Mouse (Mus musculus): ENCODE results near the gene Capzb. TPM values are rescaled to one million over a fixed set of nuclear protein-coding genes. Genes with fewer than 3 reads are reported as not detected.

Capzb gene
- polyA plus RNA-seq, 1 experiment from 2014 or later, result 278 TPM

DNA sequence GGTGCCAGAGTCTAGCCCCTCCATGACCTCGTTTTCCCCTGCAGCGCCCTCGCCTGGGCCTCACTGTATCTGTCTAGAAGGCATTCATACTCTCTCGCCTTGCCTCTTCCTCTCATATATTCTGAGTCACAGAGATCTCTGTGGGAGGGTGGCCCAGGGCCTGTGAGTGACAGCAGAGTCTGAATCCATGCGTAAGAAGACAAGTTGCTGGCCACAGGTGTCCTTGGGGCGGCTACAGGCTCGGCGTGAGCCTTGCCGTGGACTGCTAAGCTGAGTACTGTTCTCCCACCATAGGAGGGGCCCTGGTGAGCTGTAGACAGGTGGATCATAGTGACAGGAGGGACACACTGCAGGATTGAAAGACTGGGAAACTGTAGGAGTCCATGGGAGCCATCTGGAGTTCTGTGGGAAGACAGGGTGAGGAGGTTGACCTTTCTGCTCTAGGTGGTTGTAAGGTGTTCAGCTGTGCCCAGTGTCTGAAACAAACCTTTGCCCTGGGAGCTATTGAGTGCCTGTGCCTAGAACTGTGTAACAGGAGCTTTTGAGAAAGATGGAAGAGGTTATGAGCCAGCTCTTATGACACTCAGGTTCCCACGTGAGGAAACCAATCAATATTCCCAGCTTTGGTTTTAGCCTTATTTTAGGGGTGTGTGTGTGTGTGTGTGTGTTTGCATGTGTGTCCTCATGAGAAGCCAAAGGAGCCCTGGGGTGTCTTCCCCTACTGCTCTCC, 80.4 kb downstream of the Capzb start:
- 93% methylated on average over 10 of the region's 10 CpGs for WGBS
- H3K27me3 ChIP-seq (replicated peaks; ENCODE audit: control insufficient read depth, insufficient read depth, low read length), result no peaks in the 10 kb centered on the region
- H3K36me3 ChIP-seq (ENCODE audit: control insufficient read depth, insufficient read depth, low read length), result peaks cover 15% of the 10 kb centered on the region
- H3K9ac ChIP-seq (ENCODE audit: low read length), result no peak overlapping the region
- DNase-seq (ENCODE audit: low spot score), result no peak
- H3K27ac ChIP-seq (ENCODE audit: low read depth, low read length), result no peak overlapping the region
- no peak overlapping the region for H3K4me2 ChIP-seq (ENCODE audit: low read length)
- H3K4me1 ChIP-seq (ENCODE audit: control insufficient read depth, insufficient read depth, low read length), result no peaks in the 10 kb centered on the region
- no peak overlapping the region for H3K4me3 ChIP-seq (ENCODE audit: low read depth, low read length)
- ATAC-seq, result no peak
- H3K9me3 ChIP-seq (replicated peaks; ENCODE audit: control insufficient read depth, low read length), result no peaks in the 10 kb centered on the region

GRCm38 (mm10) chr4:139274573-139274972, 81.9 kb downstream of the Capzb start:
- DNase-seq (ENCODE audit: low spot score) (no peak), ATAC-seq (no peak)
- Histone ChIP-seq H3K4me2 (ENCODE audit: low read length) (no peak overlapping the region), H3K36me3 (ENCODE audit: control insufficient read depth, insufficient read depth, low read length) (peaks cover 14% of the 10 kb centered on the region), H3K9me3 (replicated peaks; ENCODE audit: control insufficient read depth, low read length) (no peaks in the 10 kb centered on the region), H3K27me3 (replicated peaks; ENCODE audit: control insufficient read depth, insufficient read depth, low read length) (no peaks in the 10 kb centered on the region), H3K9ac (ENCODE audit: low read length) (no peak overlapping the region), H3K27ac (ENCODE audit: low read depth, low read length) (no peak overlapping the region), H3K4me3 (ENCODE audit: low read depth, low read length) (no peak overlapping the region), H3K4me1 (ENCODE audit: control insufficient read depth, insufficient read depth, low read length) (no peaks in the 10 kb centered on the region)
- WGBS, result 92% methylated on average over 7 of the region's 7 CpGs

GRCm38 (mm10) chr4:139276411-139276810, 83.7 kb downstream of the Capzb start:
- no peak overlapping the region for H3K4me2 ChIP-seq (ENCODE audit: low read length)

DNA sequence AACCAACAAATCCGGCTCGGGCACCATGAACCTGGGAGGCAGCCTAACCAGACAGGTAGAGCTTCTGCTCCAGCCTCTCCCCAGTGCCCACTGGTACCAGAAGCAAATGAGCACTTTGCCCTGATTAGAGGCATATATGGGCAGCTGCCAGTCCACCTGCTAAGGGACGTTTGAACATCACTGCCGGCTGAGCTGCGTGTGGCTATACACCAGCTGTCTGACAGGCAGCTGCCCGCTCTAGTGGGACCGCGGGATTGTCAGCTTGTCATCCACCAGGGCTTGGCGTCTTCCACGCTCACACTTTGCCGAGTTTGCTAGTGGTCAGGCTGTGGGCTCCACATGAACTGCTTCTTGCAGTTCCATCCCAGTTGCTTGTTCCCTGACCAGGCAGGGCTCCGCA, 87.8 kb downstream of the Capzb start:
- ATAC-seq (no peak), DNase-seq (ENCODE audit: low spot score) (no peak)
- Histone ChIP-seq H3K4me2 (ENCODE audit: low read length) (no peak overlapping the region), H3K27ac (ENCODE audit: low read depth, low read length) (no peak overlapping the region), H3K4me1 (ENCODE audit: control insufficient read depth, insufficient read depth, low read length) (no peaks in the 10 kb centered on the region), H3K4me3 (ENCODE audit: low read depth, low read length) (no peak overlapping the region), H3K27me3 (replicated peaks; ENCODE audit: control insufficient read depth, insufficient read depth, low read length) (no peaks in the 10 kb centered on the region), H3K9me3 (replicated peaks; ENCODE audit: control insufficient read depth, low read length) (no peaks in the 10 kb centered on the region), H3K36me3 (ENCODE audit: control insufficient read depth, insufficient read depth, low read length) (peaks cover 47% of the 10 kb centered on the region), H3K9ac (ENCODE audit: low read length) (no peak overlapping the region)
- 98% methylated on average over 12 of the region's 12 CpGs for WGBS

More at GRCm38 (mm10) chr4:139276411-139276810, 83.7 kb downstream of the Capzb start:
- no peak overlapping the region for H3K4me3 ChIP-seq (ENCODE audit: low read depth, low read length)
- H3K27ac ChIP-seq (ENCODE audit: low read depth, low read length), result no peak overlapping the region
- H3K9me3 ChIP-seq (replicated peaks; ENCODE audit: control insufficient read depth, low read length), result no peaks in the 10 kb centered on the region
- H3K36me3 ChIP-seq (ENCODE audit: control insufficient read depth, insufficient read depth, low read length), result peaks cover 32% of the 10 kb centered on the region
- no peaks in the 10 kb centered on the region for H3K4me1 ChIP-seq (ENCODE audit: control insufficient read depth, insufficient read depth, low read length)
- DNase-seq (ENCODE audit: low spot score) (no peak), ATAC-seq (no peak)
- 88% methylated on average over 7 of the region's 7 CpGs for WGBS
- H3K27me3 ChIP-seq (replicated peaks; ENCODE audit: control insufficient read depth, insufficient read depth, low read length), result no peaks in the 10 kb centered on the region
- H3K9ac ChIP-seq (ENCODE audit: low read length), result no peak overlapping the region

DNA sequence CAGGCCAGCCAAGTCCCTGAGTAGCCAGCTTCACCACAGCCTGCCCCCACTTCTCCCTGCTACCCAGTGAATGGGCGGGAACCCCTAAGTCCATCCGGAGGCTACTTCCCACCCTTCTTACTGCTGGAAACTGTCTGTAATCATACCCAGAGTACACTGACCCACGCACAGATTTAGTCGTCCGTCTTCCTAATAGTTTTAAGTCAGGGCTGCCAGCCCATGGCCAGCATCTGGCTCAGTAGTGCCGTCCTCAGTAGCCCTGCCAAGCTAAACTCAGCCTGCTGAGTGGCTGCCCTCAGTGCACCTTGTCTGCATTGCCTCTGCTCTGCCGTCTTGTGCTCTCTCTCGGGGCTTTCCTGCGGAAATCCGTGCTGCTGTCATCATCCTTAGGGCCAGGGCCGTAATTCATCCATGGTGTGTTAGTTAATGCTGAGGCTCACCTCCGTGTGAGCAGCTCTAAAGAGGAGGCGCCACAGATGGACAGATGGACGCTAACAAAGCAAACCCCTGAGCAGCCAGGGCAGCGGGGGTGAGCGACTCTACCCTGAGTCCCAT, 89.2 kb downstream of the Capzb start:
- no peak overlapping the region for H3K4me3 ChIP-seq (ENCODE audit: low read depth, low read length)
- H3K4me2 ChIP-seq (ENCODE audit: low read length), result no peak overlapping the region
- H3K9ac ChIP-seq (ENCODE audit: low read length), result no peak overlapping the region
- H3K9me3 ChIP-seq (replicated peaks; ENCODE audit: control insufficient read depth, low read length), result no peaks in the 10 kb centered on the region
- ATAC-seq (no peak), DNase-seq (ENCODE audit: low spot score) (no peak)
- H3K4me1 ChIP-seq (ENCODE audit: control insufficient read depth, insufficient read depth, low read length), result no peaks in the 10 kb centered on the region
- H3K36me3 ChIP-seq (ENCODE audit: control insufficient read depth, insufficient read depth, low read length), result peaks cover 47% of the 10 kb centered on the region
- 95% methylated on average over 16 of the region's 16 CpGs for WGBS
- H3K27ac ChIP-seq (ENCODE audit: low read depth, low read length), result no peak overlapping the region
- no peaks in the 10 kb centered on the region for H3K27me3 ChIP-seq (replicated peaks; ENCODE audit: control insufficient read depth, insufficient read depth, low read length)

GRCm38 (mm10) chr4:139282955-139283417, 90.3 kb downstream of the Capzb start:
- ATAC-seq, result no peak
- Histone ChIP-seq H3K36me3 (ENCODE audit: control insufficient read depth, insufficient read depth, low read length) (peaks cover 53% of the 10 kb centered on the region), H3K4me2 (ENCODE audit: low read length) (no peak overlapping the region), H3K9me3 (replicated peaks; ENCODE audit: control insufficient read depth, low read length) (no peaks in the 10 kb centered on the region), H3K27ac (ENCODE audit: low read depth, low read length) (no peak overlapping the region), H3K9ac (ENCODE audit: low read length) (no peak overlapping the region), H3K4me3 (ENCODE audit: low read depth, low read length) (no peak overlapping the region), H3K4me1 (ENCODE audit: control insufficient read depth, insufficient read depth, low read length) (no peaks in the 10 kb centered on the region), H3K27me3 (replicated peaks; ENCODE audit: control insufficient read depth, insufficient read depth, low read length) (no peaks in the 10 kb centered on the region)
- peak; percentile 9 for DNase-seq (ENCODE audit: low spot score)
- WGBS, result 75% methylated on average over 6 of the region's 6 CpGs

- DNase-seq (ENCODE audit: low spot score), result no peak
- H3K9me3 ChIP-seq (replicated peaks; ENCODE audit: control insufficient read depth, low read length), result no peaks in the 10 kb centered on the region
- H3K4me3 ChIP-seq (ENCODE audit: low read depth, low read length), result no peak overlapping the region
- H3K4me2 ChIP-seq (ENCODE audit: low read length), result no peak overlapping the region
- peak overlapping the region; percentile 5; the same call in 1 of the 2 replicates for H3K27ac ChIP-seq (ENCODE audit: low read depth, low read length)
- H3K27me3 ChIP-seq (replicated peaks; ENCODE audit: control insufficient read depth, insufficient read depth, low read length), result no peaks in the 10 kb centered on the region
- H3K9ac ChIP-seq (ENCODE audit: low read length), result no peak overlapping the region
- no peaks in the 10 kb centered on the region for H3K4me1 ChIP-seq (ENCODE audit: control insufficient read depth, insufficient read depth, low read length)
- peaks cover 64% of the 10 kb centered on the region for H3K36me3 ChIP-seq (ENCODE audit: control insufficient read depth, insufficient read depth, low read length)
- ATAC-seq, result no peak
- WGBS, result 91% methylated on average over 15 of the region's 15 CpGs
Measured at GRCm38 (mm10) chr4:139284877-139285276, 92.2 kb downstream of the Capzb start.

DNA sequence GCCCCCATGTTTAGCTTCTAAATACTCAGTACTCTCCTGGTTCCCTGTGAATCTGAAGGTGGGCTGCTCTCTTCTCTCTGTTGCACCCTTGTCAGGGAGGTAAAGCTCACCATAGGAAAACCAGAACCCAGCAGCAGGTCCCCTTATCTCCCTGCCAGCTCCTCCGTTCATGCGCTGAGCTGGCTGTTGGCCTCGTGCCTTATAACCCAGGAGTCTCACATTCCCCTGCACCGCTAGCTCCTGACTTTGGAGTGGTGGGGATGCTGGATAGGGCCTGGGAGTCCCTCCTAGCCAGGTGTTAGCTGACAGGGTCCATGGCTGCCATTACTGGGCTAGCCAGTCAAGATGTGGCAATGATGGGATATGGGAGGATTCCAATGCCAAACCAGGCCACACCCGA, 93.5 kb downstream of the Capzb start:
- Histone ChIP-seq H3K27ac (ENCODE audit: low read depth, low read length) (no peak overlapping the region), H3K27me3 (replicated peaks; ENCODE audit: control insufficient read depth, insufficient read depth, low read length) (no peaks in the 10 kb centered on the region), H3K4me3 (ENCODE audit: low read depth, low read length) (no peak overlapping the region), H3K36me3 (ENCODE audit: control insufficient read depth, insufficient read depth, low read length) (peaks cover 63% of the 10 kb centered on the region), H3K9ac (ENCODE audit: low read length) (no peak overlapping the region), H3K4me1 (ENCODE audit: control insufficient read depth, insufficient read depth, low read length) (no peaks in the 10 kb centered on the region), H3K4me2 (ENCODE audit: low read length) (no peak overlapping the region), H3K9me3 (replicated peaks; ENCODE audit: control insufficient read depth, low read length) (no peaks in the 10 kb centered on the region)
- ATAC-seq (no peak), DNase-seq (ENCODE audit: low spot score) (no peak)
- 88% methylated on average over 5 of the region's 5 CpGs for WGBS

All from forebrain, embryonic 14.5 days (tissue).